Mouse (Mus musculus) midbrain, postnatal 0 days (tissue): Measurements from ENCODE around the gene Fam131a. TPM values are rescaled to one million over a fixed set of nuclear protein-coding genes. Genes with fewer than 3 reads are reported as not detected.
A peak's percentile ranks its signal among the peaks of the same experiment; 100 is the strongest.

Source experiments
- ATAC-seq: fragments of 200-750 bp; cut with Nextera tagmentation; 2 replicates; pipeline ENCODE4 v1.8.0; 2017; ENCODE audit warnings: moderate number of reproducible peaks, mild to moderate bottlenecking, moderate TSS enrichment, moderate library complexity; ENCODE audit not compliant: low FRiP score
- DNase-seq: peaks from one replicate; pipeline ENCODE4 v3.0.0-alpha.2; 2015; ENCODE audit warnings: low spot score
- H3K27ac ChIP-seq: fragments of 300-500 bp; sonication (generic); 2 replicates; pipeline ENCODE4 v1.5.1; 2014; ENCODE audit warnings: low read depth, mild to moderate bottlenecking, low read length, mixed read lengths
- H3K27me3 ChIP-seq: fragments of 300-500 bp; sonication (generic); 2 replicates; pipeline ENCODE4 v1.6.1; 2014; ENCODE audit warnings: low read length, control low read depth, mixed read lengths; ENCODE audit not compliant: insufficient read depth
- H3K36me3 ChIP-seq: fragments of 300-500 bp; sonication (generic); 2 replicates; pipeline ENCODE4 v1.6.1; 2014; ENCODE audit warnings: low read length, control low read depth, mixed read lengths; ENCODE audit not compliant: insufficient read depth
- H3K4me1 ChIP-seq: fragments of 300-500 bp; sonication (generic); 2 replicates; pipeline ENCODE4 v1.6.1; 2014; ENCODE audit warnings: mild to moderate bottlenecking, control low read depth, antibody characterized with exemption, low read length, mixed read lengths; ENCODE audit not compliant: insufficient read depth
- H3K4me2 ChIP-seq: fragments of 300-500 bp; sonication (generic); 2 replicates; pipeline ENCODE4 v1.6.1; 2014; ENCODE audit warnings: low read depth, mild to moderate bottlenecking, low read length, mixed read lengths; ENCODE audit not compliant: poor library complexity, severe bottlenecking
- H3K4me3 ChIP-seq: fragments of 300-500 bp; sonication (generic); 2 replicates; pipeline ENCODE4 v1.5.1; 2014; ENCODE audit warnings: low read depth, mild to moderate bottlenecking, low read length, moderate library complexity
- H3K9ac ChIP-seq: fragments of 300-500 bp; sonication (generic); replicated peaks from 2 replicates; pipeline ENCODE4 v1.6.1; 2014; ENCODE audit warnings: mild to moderate bottlenecking, low read length, moderate library complexity, mixed read lengths; ENCODE audit not compliant: poor library complexity, severe bottlenecking
- H3K9me3 ChIP-seq: fragments of 300-500 bp; sonication (generic); 2 replicates; pipeline ENCODE4 v1.6.1; 2016; ENCODE audit warnings: low read length, control low read depth
- CTCF ChIP-seq: IDR thresholded peaks from 2 replicates; pipeline ENCODE4 v1.5.1; 2016; ENCODE audit warnings: antibody characterized with exemption, mild to moderate bottlenecking
- WGBS: fragments of 180-500 bp; shearing (Covaris S2); extraction: QIAGEN DNeasy Blood & Tissue Kit; methylation state at CpG from one replicate; pipeline ENCODE4 v1.1.7; 2014; 5-methylcytosine and 5-hydroxymethylcytosine counted together
- polyA plus RNA-seq: library from polyadenylated mRNA; unstranded; fragments of >200 nt; fragmentation: Nextera tagmentation; extraction: Ambion mirVana; gene quantifications from 2 replicates; pipeline ENCODE4 v1.2.1, GENCODE M21; 2015
- total RNA-seq: library from RNA; depleted of rRNA; stranded (reverse); fragments of >200 nt; gene quantifications from 2 replicates; pipeline ENCODE4 v1.2.3, GENCODE M21; 2014

The Fam131a gene
- total and polyA plus RNA-seq, 2 experiments from 2014 or later = 70.9 to 173 TPM

DNA sequence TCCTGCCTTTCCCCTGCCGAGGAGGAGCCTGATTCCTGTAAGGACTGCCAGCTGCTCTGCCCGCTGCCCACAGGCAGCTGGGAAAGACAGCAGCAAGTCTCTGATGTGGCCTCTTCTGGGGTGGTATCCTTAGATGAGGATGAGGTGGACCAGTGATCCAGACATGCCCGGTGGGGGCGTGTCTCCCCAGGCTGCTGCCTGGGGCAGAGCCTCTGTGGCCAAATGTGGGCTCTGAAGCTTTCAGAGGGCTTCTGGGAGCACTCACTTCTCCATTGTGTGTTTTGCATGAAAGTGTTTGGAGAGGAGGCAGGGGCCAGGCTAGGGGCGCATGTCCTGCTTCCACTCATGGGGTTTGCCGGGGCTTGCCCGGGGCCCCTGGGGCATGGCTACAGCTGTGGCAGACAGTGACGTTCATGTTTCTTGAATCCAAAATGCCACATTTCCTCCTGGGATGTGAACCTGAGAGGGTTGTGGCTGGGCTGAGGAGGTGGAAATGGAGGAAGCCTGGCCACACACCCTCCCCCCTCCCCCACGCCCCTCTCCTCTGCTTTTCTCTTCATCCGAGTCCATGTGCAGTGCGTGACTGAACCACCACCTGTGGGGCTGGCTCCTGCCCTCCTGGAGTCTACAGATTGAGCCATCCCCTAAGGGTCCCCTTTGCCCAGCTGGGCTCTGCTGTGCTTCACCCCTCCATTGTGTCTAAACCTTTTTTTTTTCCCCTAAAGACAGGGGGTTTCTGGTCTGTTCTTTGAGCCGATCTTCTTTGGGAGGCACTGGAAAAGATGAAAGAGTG is 8.9 kb downstream of the Fam131a start:
- H3K9ac ChIP-seq = 0 out of 2 replicates have a peak overlapping the region, but pooled peaks have one; percentile 33
- peaks cover 25% of the 10 kb centered on the region for H3K36me3 ChIP-seq
- WGBS = 16% methylated on average over 12 of the region's 12 CpGs
- H3K4me3 ChIP-seq = no peak overlapping the region
- no peaks in the 10 kb centered on the region for H3K27me3 ChIP-seq
- no peak for DNase-seq
- H3K4me1 ChIP-seq = peaks cover 5% of the 10 kb centered on the region; the same call in 1 of the 2 replicates
- no peaks in the 10 kb centered on the region for H3K9me3 ChIP-seq
- no peak for TF ChIP-seq CTCF
- ATAC-seq = peak; percentile 7; the same call in 1 of the 2 replicates
- no peak overlapping the region for H3K4me2 ChIP-seq
- peak overlapping the region; percentile 38 for H3K27ac ChIP-seq

DNA sequence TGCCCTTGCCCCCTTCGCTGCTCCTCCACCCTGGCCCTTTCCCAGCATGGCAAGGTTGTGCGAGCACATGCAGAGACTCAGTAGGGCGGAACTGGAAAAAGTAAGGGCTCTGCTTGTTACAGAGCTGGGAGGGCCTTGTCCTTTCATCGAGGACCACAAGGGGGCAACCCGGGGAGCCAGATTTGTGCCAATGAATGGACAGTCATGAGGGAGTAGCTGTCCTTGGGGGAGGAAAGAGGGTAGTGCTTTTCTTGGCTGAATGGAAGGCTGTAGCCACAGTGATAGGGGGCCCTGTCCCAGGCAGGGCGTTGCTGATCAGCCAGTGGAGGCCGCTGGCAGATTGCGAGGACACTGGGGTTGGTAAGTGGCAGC is 9.5 kb downstream of the Fam131a start:
- Histone ChIP-seq H3K27ac (peak overlapping the region; percentile 43), H3K27me3 (no peaks in the 10 kb centered on the region), H3K9ac (no peak overlapping the region), H3K4me2 (no peak overlapping the region), H3K36me3 (peaks cover 25% of the 10 kb centered on the region), H3K4me3 (no peak overlapping the region), H3K4me1 (peaks cover 5% of the 10 kb centered on the region; the same call in 1 of the 2 replicates), H3K9me3 (no peaks in the 10 kb centered on the region)
- peak; percentile 82 for DNase-seq
- 8% methylated on average over 8 of the region's 8 CpGs for WGBS
- peak; percentile 85 for TF ChIP-seq CTCF
- peak; percentile 76 for ATAC-seq

DNA sequence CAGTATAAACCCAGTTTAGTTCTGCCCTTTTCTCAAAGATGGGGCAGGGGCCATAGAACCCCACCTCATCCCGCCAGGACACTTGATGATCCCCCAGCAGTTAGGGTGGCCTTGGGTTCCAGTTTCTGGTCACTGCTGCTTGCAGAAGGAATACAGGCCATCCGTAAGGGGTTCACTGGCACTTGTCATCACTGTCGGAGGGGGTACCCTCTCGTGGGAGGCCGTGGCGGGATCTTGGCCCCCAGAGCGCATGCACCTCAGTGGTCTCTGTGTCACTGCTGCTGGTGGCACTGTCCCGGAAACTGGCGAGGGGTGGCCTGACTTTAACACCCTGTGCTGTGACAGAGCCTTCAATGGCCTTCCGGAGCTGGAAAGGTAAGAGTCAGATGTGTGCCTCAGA is 10.0 kb downstream of the Fam131a start:
- Histone ChIP-seq H3K4me1 (peaks cover 5% of the 10 kb centered on the region; the same call in 1 of the 2 replicates), H3K9me3 (no peaks in the 10 kb centered on the region), H3K27me3 (no peaks in the 10 kb centered on the region), H3K9ac (no peak overlapping the region), H3K4me2 (no peak overlapping the region), H3K27ac (0 out of 2 replicates have a peak overlapping the region, but pooled peaks have one; percentile 19), H3K4me3 (no peak overlapping the region), H3K36me3 (peaks cover 31% of the 10 kb centered on the region)
- ATAC-seq = no peak
- DNase-seq = no peak
- WGBS = 94% methylated on average over 10 of the region's 10 CpGs
- no peak for TF ChIP-seq CTCF

DNA sequence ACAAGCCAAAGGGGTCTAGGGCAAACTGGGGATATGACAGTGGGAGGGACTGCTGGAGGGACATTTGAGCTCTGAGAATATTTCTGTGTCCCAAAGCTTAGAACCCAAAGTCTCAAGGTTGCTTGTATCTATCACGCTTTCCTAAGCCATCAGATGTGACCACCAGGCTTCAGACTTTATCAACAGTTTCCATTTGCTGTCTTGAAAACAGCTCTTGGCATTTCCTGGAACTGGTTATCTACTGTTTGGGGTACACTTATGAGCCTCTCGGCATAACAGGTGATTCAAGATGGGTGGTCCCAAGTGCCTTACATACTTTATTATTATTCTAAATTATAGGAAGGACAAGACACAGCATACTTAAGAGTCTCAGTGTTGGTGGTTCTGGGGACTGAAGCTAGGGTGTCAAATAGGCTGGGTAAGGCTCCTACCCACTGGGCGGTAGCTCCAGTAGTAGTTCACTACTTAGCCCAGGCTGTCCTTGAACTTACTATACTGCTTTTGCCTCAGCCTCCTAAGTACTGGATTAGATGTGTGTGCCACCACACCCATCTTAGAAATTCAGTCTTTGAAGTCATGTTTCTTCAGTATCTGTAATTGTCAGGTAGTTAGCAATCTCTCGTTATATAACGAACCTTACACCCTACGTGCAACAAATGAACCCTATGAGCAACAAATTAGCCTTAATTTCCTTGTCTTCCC is 10.8 kb downstream of the Fam131a start:
- no peak overlapping the region for H3K4me3 ChIP-seq

DNA sequence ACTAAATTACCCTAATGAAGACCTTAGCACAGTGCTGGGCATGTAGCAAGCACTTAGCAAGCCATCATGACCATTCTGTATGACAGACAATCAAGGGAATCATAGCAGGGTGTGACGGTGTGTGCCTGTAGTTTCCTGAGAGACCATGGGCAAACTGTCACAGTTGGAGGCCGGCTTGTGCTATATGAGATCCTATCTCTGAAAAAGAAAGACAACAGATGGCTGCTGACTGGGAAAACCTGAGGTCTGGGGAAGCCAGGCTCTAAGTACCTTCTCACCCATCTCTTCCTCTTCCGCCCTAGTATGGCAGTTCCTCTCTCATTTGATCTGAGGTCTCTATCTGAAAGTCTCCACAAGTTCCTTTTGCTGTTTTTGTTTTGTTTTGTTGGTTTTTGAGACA is 12.7 kb downstream of the Fam131a start:
- no peak for DNase-seq
- Histone ChIP-seq H3K9me3 (no peaks in the 10 kb centered on the region), H3K4me3 (no peak overlapping the region), H3K27ac (no peak overlapping the region), H3K4me1 (peaks cover 5% of the 10 kb centered on the region; the same call in 1 of the 2 replicates), H3K9ac (no peak overlapping the region), H3K36me3 (peaks cover 23% of the 10 kb centered on the region), H3K4me2 (no peak overlapping the region), H3K27me3 (no peaks in the 10 kb centered on the region)
- WGBS = 75% methylated on average over 3 of the region's 3 CpGs
- TF ChIP-seq CTCF = no peak
- ATAC-seq = no peak

More for the DNA sequence above, 10.8 kb downstream of the Fam131a start:
- ATAC-seq (no peak), DNase-seq (no peak)
- peaks cover 33% of the 10 kb centered on the region for H3K36me3 ChIP-seq
- no peak overlapping the region for H3K9ac ChIP-seq
- H3K4me1 ChIP-seq = peaks cover 5% of the 10 kb centered on the region; the same call in 1 of the 2 replicates
- no peaks in the 10 kb centered on the region for H3K27me3 ChIP-seq
- H3K27ac ChIP-seq = no peak overlapping the region
- no peak for TF ChIP-seq CTCF
- 94% methylated on average over 6 of the region's 6 CpGs for WGBS
- H3K4me2 ChIP-seq = no peak overlapping the region
- no peaks in the 10 kb centered on the region for H3K9me3 ChIP-seq
